9 mouse cellular contexts compared by ENCODE assay signal in the genomic region with DNA sequence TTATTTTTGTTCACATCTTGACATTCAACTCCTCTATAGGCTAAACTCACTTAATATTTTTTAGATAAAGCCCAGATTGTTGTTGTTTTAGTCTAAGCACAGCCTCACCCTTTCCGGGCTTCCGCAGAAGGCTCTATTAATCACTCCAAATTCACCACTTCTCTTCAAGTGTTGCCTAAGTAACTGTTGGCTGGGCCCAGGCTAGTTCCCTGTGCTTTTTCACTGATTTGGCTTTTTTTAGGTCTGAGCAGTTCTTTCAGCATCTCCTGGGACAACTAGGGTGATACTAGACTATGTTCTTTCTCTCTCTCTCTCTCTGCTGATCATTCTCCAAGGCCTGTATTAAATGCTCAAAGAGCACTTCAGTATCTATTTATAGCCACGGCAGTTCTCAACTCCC.
A peak's percentile ranks its signal among the peaks of the same experiment; 100 is the strongest.
DNase-seq lines count a peak whose midpoint lies in the region; ATAC-seq lines count a peak whose summit lies in the region.
"Had no signal": no experiment of that assay in that cellular context is flagged by ENCODE, and none has a peak within 500 bp of the region (broad histone marks: within the 10 kb centered on the region; RNA-seq: fewer than 3 reads in every experiment).

No protein-coding gene starts in this region.

- ATAC-seq in hindbrain, embryonic 15.5 days (ENCODE audit: low FRiP score, low read depth): peak; percentile 23; the same call in 1 of the 2 replicates
- ATAC-seq in hindbrain, embryonic 12.5 days (ENCODE audit: low FRiP score): no peak
- ATAC-seq: Patski had no signal

- DNase-seq in NIH3T3 (ENCODE audit: low read depth): peak; percentile 31
- DNase-seq in brain, adult 2 months (ENCODE audit: low read depth, low spot score): peak; percentile 65
- peak; percentile 2 to 10 for DNase-seq in kidney, postnatal 4 days
- DNase-seq in limb, embryonic 10.5 days (ENCODE audit: low spot score): no peak
- DNase-seq in T-cell, adult 2 months (ENCODE audit: low spot score): no peak

- no peaks in the 10 kb centered on the region for H3K9me3 ChIP-seq in hindbrain, embryonic 15.5 days
- H3K9me3 ChIP-seq in hindbrain, embryonic 12.5 days (replicated peaks): no peaks in the 10 kb centered on the region
- no peaks in the 10 kb centered on the region for H3K9me3 ChIP-seq in limb, embryonic 10.5 days (replicated peaks)
- H3K9me3 ChIP-seq: limb, embryonic 15.5 days had no signal

- H3K27ac ChIP-seq in hindbrain, embryonic 15.5 days (replicated peaks): peak overlapping the region; percentile 41
- no peak overlapping the region for H3K27ac ChIP-seq in hindbrain, embryonic 12.5 days
- H3K27ac ChIP-seq in limb, embryonic 10.5 days: no peak overlapping the region
- H3K27ac ChIP-seq: limb, embryonic 15.5 days had no signal

- H3K4me1 ChIP-seq in hindbrain, embryonic 15.5 days (replicated peaks): no peaks in the 10 kb centered on the region; the same call in 1 of the 2 replicates
- H3K4me1 ChIP-seq in hindbrain, embryonic 12.5 days: no peaks in the 10 kb centered on the region
- no peaks in the 10 kb centered on the region for H3K4me1 ChIP-seq in limb, embryonic 10.5 days
- H3K4me1 ChIP-seq: limb, embryonic 15.5 days had no signal

- no peak overlapping the region for H3K4me2 ChIP-seq in hindbrain, embryonic 15.5 days
- no peak overlapping the region for H3K4me2 ChIP-seq in hindbrain, embryonic 12.5 days (replicated peaks)
- H3K4me2 ChIP-seq: limb, embryonic 15.5 days had no signal

- H3K4me3 ChIP-seq in hindbrain, embryonic 15.5 days: no peak overlapping the region
- H3K4me3 ChIP-seq in hindbrain, embryonic 12.5 days: no peak overlapping the region
- no peak overlapping the region for H3K4me3 ChIP-seq in limb, embryonic 10.5 days
- H3K4me3 ChIP-seq: limb, embryonic 15.5 days had no signal

- no peaks in the 10 kb centered on the region for H3K27me3 ChIP-seq in hindbrain, embryonic 15.5 days
- H3K27me3 ChIP-seq in hindbrain, embryonic 12.5 days: no peaks in the 10 kb centered on the region
- no peaks in the 10 kb centered on the region for H3K27me3 ChIP-seq in limb, embryonic 10.5 days (ENCODE audit: low read depth, poor library complexity, severe bottlenecking)
- H3K27me3 ChIP-seq: limb, embryonic 15.5 days; Patski had no signal

- H3K36me3 ChIP-seq in hindbrain, embryonic 15.5 days: no peaks in the 10 kb centered on the region
- no peaks in the 10 kb centered on the region for H3K36me3 ChIP-seq in hindbrain, embryonic 12.5 days
- peaks cover 3% of the 10 kb centered on the region; the same call in 1 of the 2 replicates for H3K36me3 ChIP-seq in limb, embryonic 10.5 days

- H3K9ac ChIP-seq in hindbrain, embryonic 15.5 days: no peak overlapping the region
- no peak overlapping the region for H3K9ac ChIP-seq in hindbrain, embryonic 12.5 days
- H3K9ac ChIP-seq: limb, embryonic 15.5 days had no signal

- 60% methylated on average over 3 of the region's 3 CpGs for WGBS in hindbrain, embryonic 15.5 days
- 85% methylated on average over 3 of the region's 3 CpGs for WGBS in hindbrain, embryonic 12.5 days
- WGBS in limb, embryonic 10.5 days: 87% methylated on average over 3 of the region's 3 CpGs

Comparison
In these comparisons a context has a peak if more than half of its experiments do, and no peak if none do; other contexts are left out.
1. DNase-seq: peak in NIH3T3 (single experiment), brain, adult 2 months (single experiment) and kidney, postnatal 4 days (2 of 2); none in limb, embryonic 10.5 days (single experiment) and T-cell, adult 2 months (single experiment).